12 mouse cellular contexts compared by ENCODE assay signal in genomic region chr11:97487656-97488055, GRCm38 (mm10). TPM values are rescaled to one million over a fixed set of nuclear protein-coding genes. Genes with fewer than 3 reads are reported as not detected.
"Had no signal": no experiment of that assay in that cellular context is flagged by ENCODE, and none has a peak within 500 bp of the region (broad histone marks: within the 10 kb centered on the region; RNA-seq: fewer than 3 reads in every experiment).

No protein-coding gene starts in this region.

- DNase-seq: kidney, adult 11 months; kidney, adult 9 months; kidney, postnatal 25 days; layer of hippocampus, adult 9-11 months; liver; lung, adult 18-20 months; lung, postnatal 10 days; lung, postnatal 36 days; retina, postnatal 1 day; right cerebral cortex, postnatal 25 days had no signal

RNA-seq across cellular contexts. Expression of gene 4933428G20Rik, which starts 12.5 kb away (rescaled TPM):
- polyA plus RNA-seq: large intestine, adult 2 months; small intestine, adult 2 months had no signal
